Mouse (Mus musculus) embryonic facial prominence, embryonic 11.5 days (tissue): ENCODE measurements around the gene Vmn1r124. TPM values are rescaled to one million over a fixed set of nuclear protein-coding genes. Genes with fewer than 3 reads are reported as not detected.
"Not testable (repeated sequence)": the region's sequence is repeated elsewhere in the genome, so short reads cannot be mapped to it uniquely, and the experiment has no call there.

Experiments used
- ATAC-seq: fragments of 200-750 bp; cut with Nextera tagmentation; replicated peaks from 2 replicates; pipeline ENCODE4 v1.8.0; 2017; ENCODE audit warnings: low read depth; ENCODE audit not compliant: insufficient number of reproducible peaks, low FRiP score, low TSS enrichment
- DNase-seq: peaks from one replicate; pipeline ENCODE4 v3.0.0-alpha.2; 2015; ENCODE audit warnings: low spot score
- H3K27ac ChIP-seq: fragments of 300-500 bp; sonication (generic); replicated peaks from 2 replicates; pipeline ENCODE4 v1.5.1; 2014; ENCODE audit warnings: mild to moderate bottlenecking, low read depth, low read length, control low read depth
- H3K27me3 ChIP-seq: fragments of 300-500 bp; sonication (generic); 2 replicates; pipeline ENCODE4 v1.6.1; 2014; ENCODE audit warnings: mild to moderate bottlenecking, low read length, moderate library complexity, mixed read lengths; ENCODE audit not compliant: control insufficient read depth, insufficient read depth
- H3K36me3 ChIP-seq: fragments of 300-500 bp; sonication (generic); replicated peaks from 2 replicates; pipeline ENCODE4 v1.6.1; 2014; ENCODE audit warnings: low read depth, mild to moderate bottlenecking, low read length, moderate library complexity, mixed read lengths; ENCODE audit not compliant: control insufficient read depth, insufficient read depth
- H3K4me1 ChIP-seq: fragments of 300-500 bp; sonication (generic); 2 replicates; pipeline ENCODE4 v1.6.1; 2014; ENCODE audit warnings: low read length, mixed read lengths; ENCODE audit not compliant: control insufficient read depth, insufficient read depth
- H3K4me2 ChIP-seq: fragments of 300-500 bp; sonication (generic); 2 replicates; pipeline ENCODE4 v1.6.1; 2014; ENCODE audit warnings: low read depth, mild to moderate bottlenecking, control low read depth, low read length, moderate library complexity
- H3K4me3 ChIP-seq: fragments of 300-500 bp; sonication (generic); 2 replicates; pipeline ENCODE4 v1.5.1; 2014; ENCODE audit warnings: low read depth, low read length, control low read depth
- H3K9ac ChIP-seq: fragments of 300-500 bp; sonication (generic); replicated peaks from 2 replicates; pipeline ENCODE4 v1.6.1; 2014; ENCODE audit warnings: mild to moderate bottlenecking, control low read depth, low read length
- H3K9me3 ChIP-seq: fragments of 300-500 bp; sonication (generic); replicated peaks from 2 replicates; pipeline ENCODE4 v1.6.1; 2016; ENCODE audit warnings: mild to moderate bottlenecking, low read length, inconsistent platforms, mixed read lengths; ENCODE audit not compliant: control insufficient read depth
- WGBS: fragments of 180-500 bp; shearing (Covaris S2); extraction: QIAGEN DNeasy Blood & Tissue Kit; methylation state at CpG from one replicate; pipeline ENCODE4 v1.1.7; 2014; 5-methylcytosine and 5-hydroxymethylcytosine counted together
- polyA plus RNA-seq: library from polyadenylated mRNA; unstranded; fragments of >200 nt; fragmentation: Nextera tagmentation; extraction: Ambion mirVana; gene quantifications from 2 replicates; pipeline ENCODE4 v1.2.1, GENCODE M21; 2014

Gene Vmn1r124
- polyA plus RNA-seq: not detected in 2 replicates

DNA sequence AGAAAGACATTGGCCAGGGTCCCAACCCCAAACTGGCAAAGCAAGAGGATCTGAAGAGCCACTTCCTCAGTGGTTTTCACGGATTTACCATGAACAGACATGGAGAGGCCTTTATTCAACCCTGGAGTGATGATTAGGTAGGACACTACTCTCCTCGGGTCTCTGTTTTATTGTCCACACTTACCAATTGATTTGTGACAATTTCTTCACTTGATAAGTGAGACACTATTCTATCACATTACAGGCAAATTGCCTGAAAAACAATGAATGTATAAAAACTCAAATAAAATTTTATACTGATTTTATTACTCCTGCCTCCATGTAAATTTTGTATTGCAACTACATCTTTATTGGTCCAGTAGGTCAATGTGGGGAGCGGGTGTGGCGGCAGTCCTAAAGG lies at the start of gene Vmn1r124:
TSS of gene Vmn1r124 (minus strand) at position 101 of the 400 bp plus-strand sequence.
- not testable (repeated sequence) for H3K9ac ChIP-seq, H3K9me3 ChIP-seq, ATAC-seq, H3K27me3 ChIP-seq, H3K27ac ChIP-seq, DNase-seq, H3K4me1 ChIP-seq, H3K4me3 ChIP-seq, H3K4me2 ChIP-seq, H3K36me3 ChIP-seq
- WGBS: 74% methylated on average over 4 of the region's 4 CpGs

DNA sequence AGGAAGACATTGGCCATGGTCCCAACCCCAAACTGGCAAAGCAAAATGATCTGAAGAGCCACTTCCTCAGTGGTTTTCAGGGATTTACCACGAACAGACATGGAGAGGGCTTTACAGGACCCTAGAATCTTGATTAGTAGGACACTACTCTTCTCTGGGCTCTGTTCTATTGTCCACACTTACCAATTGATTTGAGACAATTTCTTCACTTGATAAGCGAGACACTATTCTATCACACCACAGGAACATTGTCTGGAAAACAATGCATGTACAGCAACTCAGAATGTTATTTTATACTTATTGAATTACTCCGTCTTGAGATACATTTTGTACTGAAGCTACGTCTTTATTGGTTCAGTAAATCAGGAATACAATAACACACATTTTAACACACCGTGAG lies 41.0 kb upstream of the Vmn1r124 start, which contains the start of gene Vmn1r126:
TSS of gene Vmn1r126 (minus strand) at position 101 of the 400 bp plus-strand sequence.
- H3K27me3 ChIP-seq, H3K4me2 ChIP-seq, ATAC-seq, H3K4me3 ChIP-seq, H3K27ac ChIP-seq, H3K36me3 ChIP-seq, H3K9me3 ChIP-seq, DNase-seq, H3K4me1 ChIP-seq, H3K9ac ChIP-seq: not testable (repeated sequence)
- no CpG with 5 or more reads among the region's 5 CpGs for WGBS

GRCm38 (mm10) chr7:21271879-21272278 lies 11.5 kb upstream of the Vmn1r124 start, which contains the start of gene Vmn1r125:
Gene Vmn1r125, plus strand, starts transcription at chr7:21272179.
- not testable (repeated sequence) for H3K4me3 ChIP-seq, H3K27me3 ChIP-seq, ATAC-seq, H3K9me3 ChIP-seq, H3K4me2 ChIP-seq, H3K9ac ChIP-seq, H3K36me3 ChIP-seq, H3K4me1 ChIP-seq, DNase-seq, H3K27ac ChIP-seq
- 65% methylated on average over 3 of the region's 3 CpGs for WGBS

Other genes with a start within 250 kb of the Vmn1r124 start
- not detected in 2 replicates for gene Vmn1r119, start 248.2 kb downstream of the Vmn1r124 start, polyA plus RNA-seq
- gene Vmn1r120, start 206.8 kb downstream of the Vmn1r124 start, polyA plus RNA-seq: not detected in 2 replicates
- not detected in 2 replicates for gene Vmn1r121, start 162.1 kb downstream of the Vmn1r124 start, polyA plus RNA-seq
- gene Vmn1r122, start 126.5 kb downstream of the Vmn1r124 start, polyA plus RNA-seq: not detected in 2 replicates
- not detected in 2 replicates for gene Vmn1r123, start 98.4 kb downstream of the Vmn1r124 start, polyA plus RNA-seq
- gene Gm5157, start 70.2 kb downstream of the Vmn1r124 start, polyA plus RNA-seq: not detected in 2 replicates
- gene Vmn1r125, start 11.6 kb upstream of the Vmn1r124 start, polyA plus RNA-seq: not detected in 2 replicates
- not detected in 2 replicates for gene Vmn1r126, start 40.9 kb upstream of the Vmn1r124 start, polyA plus RNA-seq
- gene Vmn1r127, start 59.2 kb upstream of the Vmn1r124 start, polyA plus RNA-seq: not detected in 2 replicates
- not detected in 2 replicates for gene Vmn1r128, start 88.8 kb upstream of the Vmn1r124 start, polyA plus RNA-seq
- not detected in 2 replicates for gene Vmn1r129, start 100.7 kb upstream of the Vmn1r124 start, polyA plus RNA-seq
- not detected in 2 replicates for gene Gm6882, start 172.1 kb upstream of the Vmn1r124 start, polyA plus RNA-seq